Mouse (Mus musculus): ENCODE data around the gene Wdr34.

DNA sequence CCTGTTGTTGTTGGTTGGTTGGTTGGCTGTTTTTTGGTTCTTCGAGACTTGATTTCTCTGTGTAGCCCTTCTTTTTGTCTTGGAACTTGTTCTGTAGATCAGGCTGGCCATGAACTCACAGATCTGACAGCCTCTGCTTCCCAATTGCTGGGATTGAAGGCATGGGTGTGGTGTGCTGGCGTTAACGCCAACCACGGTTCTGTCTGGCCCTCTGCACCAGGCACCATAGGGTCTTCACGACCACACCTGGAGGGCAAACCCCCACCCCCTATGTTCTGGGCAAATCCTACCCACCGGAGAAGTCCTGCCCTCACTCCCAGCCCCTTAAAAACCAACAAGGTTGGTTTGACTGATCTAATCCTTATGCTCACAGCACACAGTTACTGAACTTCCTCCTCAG, 28.3 kb upstream of the Wdr34 start:
- TF ChIP-seq POLR2A (IDR thresholded peaks at IDR 0.05; ENCODE audit: borderline replicate concordance, extremely low read depth, insufficient read depth, insufficient read length, poor library complexity, severe bottlenecking) (no peak), CTCF (IDR thresholded peaks at IDR 0.05; ENCODE audit: borderline replicate concordance, extremely low read depth, insufficient read depth, insufficient read length) (no peak)
